ENCODE assay signal across 26 mouse cellular contexts in genomic region chr3:109023066-109023465, GRCm38 (mm10). TPM values are rescaled to one million over a fixed set of nuclear protein-coding genes. Genes with fewer than 3 reads are reported as not detected.
DNase-seq lines count a peak whose midpoint lies in the region; ATAC-seq and TF ChIP-seq lines count a peak whose summit lies in the region.
"Had no signal": no experiment of that assay in that cellular context is flagged by ENCODE, and none has a peak within 500 bp of the region (broad histone marks: within the 10 kb centered on the region; RNA-seq: fewer than 3 reads in every experiment).

No protein-coding gene starts in this region.

- intact Hi-C loops in heart, adult 2 months (cut with DNase I), result loop anchor here (10.0 kb wide), 3 partner anchors 102 to 322 kb away; partner anchors contain the start of genes Prpf38b, Slc25a24 and Vav3

- peak overlapping the region; percentile 53 for H3K27ac ChIP-seq in heart, adult 2 months
- peak overlapping the region; percentile 6; the same call in 1 of the 2 replicates for H3K27ac ChIP-seq in midbrain, embryonic 13.5 days
- no peak overlapping the region for H3K27ac ChIP-seq in midbrain, embryonic 10.5 days (replicated peaks)
- no peak overlapping the region for H3K27ac ChIP-seq in hindbrain, postnatal 0 days
- peak overlapping the region; percentile 23; the same call in 1 of the 2 replicates for H3K27ac ChIP-seq in neural tube, embryonic 15.5 days (replicated peaks)
- H3K27ac ChIP-seq: embryonic facial prominence, embryonic 12.5 days; heart, embryonic 10.5 days had no signal

- TF ChIP-seq POLR2A in heart, adult 2 months (IDR thresholded peaks at IDR 0.05; ENCODE audit: insufficient read depth, low read depth, low read length), result no peak

- H3K4me1 ChIP-seq in heart, adult 2 months (ENCODE audit: control insufficient read depth, insufficient read depth, low read length), result peaks cover 12% of the 10 kb centered on the region
- H3K4me1 ChIP-seq in midbrain, embryonic 13.5 days (replicated peaks), result peaks cover 43% of the 10 kb centered on the region
- peaks cover 33% of the 10 kb centered on the region for H3K4me1 ChIP-seq in midbrain, embryonic 10.5 days
- H3K4me1 ChIP-seq in hindbrain, postnatal 0 days (ENCODE audit: insufficient read depth, low read length), result peaks cover 12% of the 10 kb centered on the region
- peaks cover 32% of the 10 kb centered on the region for H3K4me1 ChIP-seq in neural tube, embryonic 15.5 days

- H3K4me2 ChIP-seq in midbrain, embryonic 13.5 days (replicated peaks), result peak overlapping the region; percentile 5; the same call in 1 of the 2 replicates
- H3K4me2 ChIP-seq in hindbrain, postnatal 0 days (ENCODE audit: low read depth, low read length), result 0 out of 2 replicates have a peak overlapping the region, but pooled peaks have one; percentile 18
- H3K4me2 ChIP-seq in neural tube, embryonic 15.5 days, result no peak overlapping the region; the same call in 1 of the 2 replicates
- H3K4me2 ChIP-seq: embryonic facial prominence, embryonic 12.5 days had no signal

- no peak for TF ChIP-seq EP300 in heart, adult 2 months (IDR thresholded peaks at IDR 0.05; ENCODE audit: insufficient read depth, low read depth, low read length)

- H3K79me2 ChIP-seq in heart, adult 2 months (replicated peaks; ENCODE audit: control insufficient read depth, insufficient read depth, low read length), result no peaks in the 10 kb centered on the region; the same call in 1 of the 2 replicates

- no peaks in the 10 kb centered on the region for H3K9me3 ChIP-seq in midbrain, embryonic 13.5 days
- H3K9me3 ChIP-seq in midbrain, embryonic 10.5 days (replicated peaks), result no peaks in the 10 kb centered on the region
- H3K9me3 ChIP-seq in hindbrain, postnatal 0 days (ENCODE audit: low read length), result no peaks in the 10 kb centered on the region
- H3K9me3 ChIP-seq in neural tube, embryonic 15.5 days (replicated peaks), result no peaks in the 10 kb centered on the region
- H3K9me3 ChIP-seq: embryonic facial prominence, embryonic 12.5 days; heart, embryonic 10.5 days had no signal

- no peak overlapping the region for H3K9ac ChIP-seq in heart, adult 2 months (ENCODE audit: low read depth, low read length)
- no peak overlapping the region for H3K9ac ChIP-seq in midbrain, embryonic 13.5 days (replicated peaks)
- H3K9ac ChIP-seq in hindbrain, postnatal 0 days (replicated peaks; ENCODE audit: low read length), result no peak overlapping the region
- H3K9ac ChIP-seq in neural tube, embryonic 15.5 days (replicated peaks), result no peak overlapping the region
- H3K9ac ChIP-seq: embryonic facial prominence, embryonic 12.5 days had no signal

- TF ChIP-seq CTCF in heart, adult 2 months (IDR thresholded peaks at IDR 0.05), result no peak
- TF ChIP-seq CTCF in hindbrain, postnatal 0 days (IDR thresholded peaks at IDR 0.05; ENCODE audit: low read depth), result no peak

- no peak for DNase-seq in heart, adult 2 months
- no peak for DNase-seq in heart, adult 9 months (ENCODE audit: low spot score in 2 of 2)
- DNase-seq in midbrain, embryonic 10.5 days (ENCODE audit: low spot score), result no peak
- peak; percentile 13 for DNase-seq in hindbrain, postnatal 0 days (ENCODE audit: low spot score)
- DNase-seq in kidney, adult 8-10 months, result no peak
- DNase-seq: cerebellum, postnatal 10 days; gastrocnemius, postnatal 25 days; kidney, adult 2 months; kidney, postnatal 14 days; liver; retina, postnatal 1 day; right cerebral cortex, postnatal 4 days; thymus, postnatal 25 days had no signal

- WGBS in heart, adult 2 months, result 61% methylated on average over 8 of the region's 8 CpGs
- 43% methylated on average over 8 of the region's 8 CpGs for WGBS in midbrain, embryonic 13.5 days
- WGBS in midbrain, embryonic 10.5 days, result 87% methylated on average over 8 of the region's 8 CpGs
- 39% methylated on average over 8 of the region's 8 CpGs for WGBS in hindbrain, postnatal 0 days
- 51% methylated on average over 8 of the region's 8 CpGs for WGBS in neural tube, embryonic 15.5 days

- ATAC-seq in midbrain, embryonic 13.5 days, result no peak
- ATAC-seq in hindbrain, postnatal 0 days, result no peak
- no peak for ATAC-seq in neural tube, embryonic 15.5 days (ENCODE audit: low FRiP score)
- ATAC-seq: lung, postnatal 0 days had no signal

- no peaks in the 10 kb centered on the region for H3K27me3 ChIP-seq in heart, adult 2 months (ENCODE audit: control insufficient read depth, insufficient read depth, low read length)
- no peaks in the 10 kb centered on the region for H3K27me3 ChIP-seq in midbrain, embryonic 13.5 days
- H3K27me3 ChIP-seq in midbrain, embryonic 10.5 days (ENCODE audit: low read depth, poor library complexity, severe bottlenecking), result peaks cover 5% of the 10 kb centered on the region
- H3K27me3 ChIP-seq in hindbrain, postnatal 0 days (ENCODE audit: insufficient read depth, low read length), result no peaks in the 10 kb centered on the region
- no peaks in the 10 kb centered on the region for H3K27me3 ChIP-seq in neural tube, embryonic 15.5 days (replicated peaks)
- H3K27me3 ChIP-seq: embryonic facial prominence, embryonic 12.5 days had no signal

- peaks cover 20% of the 10 kb centered on the region for H3K36me3 ChIP-seq in heart, adult 2 months (ENCODE audit: control insufficient read depth, insufficient read depth, low read length)
- H3K36me3 ChIP-seq in midbrain, embryonic 13.5 days, result no peaks in the 10 kb centered on the region
- H3K36me3 ChIP-seq in midbrain, embryonic 10.5 days, result no peaks in the 10 kb centered on the region
- H3K36me3 ChIP-seq in hindbrain, postnatal 0 days (ENCODE audit: insufficient read depth, low read length), result no peaks in the 10 kb centered on the region
- no peaks in the 10 kb centered on the region for H3K36me3 ChIP-seq in neural tube, embryonic 15.5 days
- H3K36me3 ChIP-seq: embryonic facial prominence, embryonic 12.5 days; heart, embryonic 10.5 days had no signal

- H3K4me3 ChIP-seq in heart, adult 2 months, result no peak overlapping the region
- no peak overlapping the region for H3K4me3 ChIP-seq in midbrain, embryonic 13.5 days (replicated peaks)
- H3K4me3 ChIP-seq in midbrain, embryonic 10.5 days, result no peak overlapping the region
- H3K4me3 ChIP-seq in hindbrain, postnatal 0 days (ENCODE audit: low read length), result no peak overlapping the region
- no peak overlapping the region for H3K4me3 ChIP-seq in neural tube, embryonic 15.5 days (replicated peaks)
- H3K4me3 ChIP-seq: embryonic facial prominence, embryonic 12.5 days; erythroblast, embryonic 14.5 days; heart, embryonic 10.5 days had no signal

RNA-seq across cellular contexts. Expression of gene Fam102b, which starts 4.3 kb away (rescaled TPM):
- 10 to 100 TPM; 11.2 to 12.7 TPM for total RNA-seq in heart, adult 2 months (2021)
- 4.9 and 7.7 TPM in 2 replicates for polyA plus RNA-seq in heart, adult 2 months (2012; rRNA removed)
- 8.5 and 9.6 TPM in 2 replicates for polyA plus RNA-seq in midbrain, embryonic 13.5 days (2015; fragmentation: Nextera tagmentation; extraction: Ambion mirVana)
- polyA plus RNA-seq in midbrain, embryonic 10.5 days (2016; fragmentation: Nextera tagmentation; extraction: Ambion mirVana), result 4.2 and 5.3 TPM in 2 replicates
- total RNA-seq in hindbrain, postnatal 0 days (2014; rRNA removed), result 64.4 and 69.4 TPM in 2 replicates
- polyA plus RNA-seq in hindbrain, postnatal 0 days (2015; fragmentation: Nextera tagmentation; extraction: Ambion mirVana), result 22.5 and 23.7 TPM in 2 replicates
- polyA plus RNA-seq in neural tube, embryonic 15.5 days (2015; fragmentation: Nextera tagmentation; extraction: Ambion mirVana), result 14.8 and 22.2 TPM in 2 replicates
- polyA plus RNA-seq: erythroblast, embryonic 14.5 days had no signal

RNA-seq across cellular contexts. Expression of gene Slc25a54, which starts 57.2 kb away (rescaled TPM):
- total RNA-seq in heart, adult 2 months (2021), result not detected
- not detected in 2 replicates for polyA plus RNA-seq in heart, adult 2 months (2012; rRNA removed)
- polyA plus RNA-seq in midbrain, embryonic 13.5 days (2015; fragmentation: Nextera tagmentation; extraction: Ambion mirVana), result not detected in 2 replicates
- not detected in 2 replicates for polyA plus RNA-seq in midbrain, embryonic 10.5 days (2016; fragmentation: Nextera tagmentation; extraction: Ambion mirVana)
- not detected in 2 replicates for total RNA-seq in hindbrain, postnatal 0 days (2014; rRNA removed)
- polyA plus RNA-seq in hindbrain, postnatal 0 days (2015; fragmentation: Nextera tagmentation; extraction: Ambion mirVana), result not detected in 2 replicates
- polyA plus RNA-seq in neural tube, embryonic 15.5 days (2015; fragmentation: Nextera tagmentation; extraction: Ambion mirVana), result not detected in 2 replicates
- total RNA-seq: adrenal gland, postnatal 4 days; gastrocnemius, postnatal 25 days; left cerebral cortex, adult 18-20 months; left cerebral cortex, postnatal 36 days; neutrophil, adult 5-6 weeks had no signal
- polyA plus RNA-seq: C2C12; embryonic facial prominence, embryonic 12.5 days; erythroblast, embryonic 14.5 days; heart, embryonic 10.5 days; heart, postnatal 0 days; kidney, adult 2 months; liver, embryonic 16.5 days; lung, postnatal 0 days had no signal

Comparison
In these comparisons a context has a peak if more than half of its experiments do, and no peak if none do; other contexts are left out.
1. H3K27ac ChIP-seq: peak in heart, adult 2 months (single experiment), midbrain, embryonic 13.5 days (single experiment) and neural tube, embryonic 15.5 days (single experiment); none in midbrain, embryonic 10.5 days (single experiment) and hindbrain, postnatal 0 days (single experiment).